Mouse (Mus musculus) ES-E14 (cell line): Measurements from ENCODE around the gene Fxyd7. TPM values are rescaled to one million over a fixed set of nuclear protein-coding genes. Genes with fewer than 3 reads are reported as not detected.

ENCODE experiments used
- DNase-seq: peaks from one replicate; pipeline ENCODE4 v3.0.0-alpha.2; 2013; ENCODE audit warnings: low read depth, low spot score
- H3K27ac ChIP-seq: 2 replicates; pipeline ENCODE4 v1.5.1; 2012; ENCODE audit warnings: low read depth, mild to moderate bottlenecking, low read length, moderate library complexity, mixed read lengths; ENCODE audit not compliant: poor library complexity, insufficient read depth, severe bottlenecking
- H3K36me3 ChIP-seq: 2 replicates; pipeline ENCODE4 v1.6.1; 2012; ENCODE audit warnings: mild to moderate bottlenecking, low read length, moderate library complexity, mixed read lengths; ENCODE audit not compliant: control insufficient read depth, poor library complexity, insufficient read depth, severe bottlenecking
- H3K4me1 ChIP-seq, 2 experiments: fragments of 150-350 bp in 1 of 2; sonication (generic) in 1 of 2; 2 replicates each; pipeline ENCODE4 v1.6.1; 2012; ENCODE audit warnings: low read length in 2 of 2, mild to moderate bottlenecking in 1 of 2, mixed read lengths in 1 of 2; ENCODE audit not compliant: control insufficient read depth in 2 of 2, insufficient read depth in 2 of 2, poor library complexity in 1 of 2
- H3K4me3 ChIP-seq, 2 experiments: fragments of 150-350 bp in 1 of 2; sonication (generic) in 1 of 2; 2 replicates each; pipeline ENCODE4 v1.5.1; 2012; ENCODE audit warnings: low read length in 2 of 2, low read depth in 1 of 2, mild to moderate bottlenecking in 1 of 2, mixed read lengths in 1 of 2; ENCODE audit not compliant: insufficient read depth in 1 of 2, poor library complexity in 1 of 2, severe bottlenecking in 1 of 2
- H3K9ac ChIP-seq: 2 replicates; pipeline ENCODE4 v1.6.1; 2012; ENCODE audit warnings: low read depth, mild to moderate bottlenecking, low read length, mixed read lengths; ENCODE audit not compliant: poor library complexity, insufficient read depth, severe bottlenecking
- H3K9me3 ChIP-seq: fragments of 150-350 bp; sonication (generic); 2 replicates; pipeline ENCODE4 v1.6.1; 2012; ENCODE audit warnings: low read depth, mild to moderate bottlenecking, low read length; ENCODE audit not compliant: control insufficient read depth, insufficient read depth
- CHD2 ChIP-seq: IDR thresholded peaks from 2 replicates; pipeline ENCODE4 v1.6.1; 2014; ENCODE audit warnings: mild to moderate bottlenecking, low read depth, low read length, inconsistent platforms
- HCFC1 ChIP-seq: IDR thresholded peaks from 2 replicates; pipeline ENCODE4 v1.6.1; 2012; ENCODE audit warnings: low read length, inconsistent platforms, borderline replicate concordance; ENCODE audit not compliant: insufficient read depth
- MAFK ChIP-seq: IDR thresholded peaks from 2 replicates; pipeline ENCODE4 v1.6.1; 2014; ENCODE audit warnings: mild to moderate bottlenecking, low read depth, low read length, inconsistent platforms; ENCODE audit not compliant: insufficient read depth
- ZC3H11A ChIP-seq: IDR thresholded peaks from 2 replicates; pipeline ENCODE4 v1.6.1; 2012; ENCODE audit warnings: low read depth, mild to moderate bottlenecking, inconsistent platforms, low read length, borderline replicate concordance
- ZNF384 ChIP-seq: IDR thresholded peaks from 2 replicates; pipeline ENCODE4 v1.6.1; 2012; ENCODE audit warnings: low read depth, low read length, inconsistent platforms
- in situ Hi-C, 2 experiments: fragments of 600-800 bp; cut with MboI; formaldehyde crosslinking; loops; one replicate each; pipeline ENCODE4 v1.15.1; 2025; ENCODE audit warnings: low sequenced_read_pairs in 2 of 2, inconsistent platforms in 1 of 2; ENCODE audit not compliant: unreplicated experiment in 2 of 2
- total RNA-seq: library from RNA; depleted of rRNA; stranded (reverse); fragments of 300-350 nt; gene quantifications from 2 replicates; pipeline ENCODE4 v1.2.3, GENCODE M21; 2012; rRNA removed

The Fxyd7 gene
- total RNA-seq, 1 experiment, result not detected

DNA sequence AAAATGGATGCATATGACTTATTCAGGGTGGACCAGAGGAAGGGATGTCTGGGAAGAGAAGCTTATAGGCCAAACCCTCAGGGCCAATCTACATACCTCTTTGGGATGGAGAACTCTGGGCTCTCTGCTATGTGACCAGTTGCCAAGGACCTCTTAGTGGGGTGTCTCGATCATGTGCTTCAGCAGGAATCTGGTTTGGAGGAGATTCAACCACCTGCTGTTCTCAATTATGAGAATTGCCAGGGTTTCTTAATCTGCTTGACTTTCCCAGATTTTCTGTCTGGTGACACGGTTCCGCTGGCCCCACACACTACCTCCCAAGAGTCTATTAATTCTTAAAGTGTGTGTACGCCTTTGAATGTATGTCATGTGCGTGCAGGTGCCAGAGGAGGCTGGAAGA lies 57.3 kb downstream of the Fxyd7 start:
- in situ Hi-C loops, result no loop called here
- no peak for DNase-seq
- no peak overlapping the region for H3K27ac ChIP-seq

More for the DNA sequence above, 57.3 kb downstream of the Fxyd7 start:
- Histone ChIP-seq H3K9me3 (no peaks in the 10 kb centered on the region), H3K4me1 (no peaks in the 10 kb centered on the region), H3K4me3 (no peak overlapping the region), H3K9ac (no peak overlapping the region), H3K36me3 (no peaks in the 10 kb centered on the region)
- TF ChIP-seq CHD2, result no peak
- TF ChIP-seq ZC3H11A, result no peak
- TF ChIP-seq HCFC1, result no peak
- no peak for TF ChIP-seq ZNF384
- TF ChIP-seq MAFK, result no peak

Other genes starting within 250 kb of the Fxyd7 start
- not detected in 2 replicates for gene Ffar2, start 227.7 kb downstream of the Fxyd7 start, total RNA-seq
- 1.0 and 1.2 TPM in 2 replicates for gene Ffar3, start 195.3 kb downstream of the Fxyd7 start, total RNA-seq
- 0.04 and 0.16 TPM in 2 replicates for gene Ffar1, start 189.9 kb downstream of the Fxyd7 start, total RNA-seq
- gene Cd22, start 171.1 kb downstream of the Fxyd7 start, total RNA-seq, result 0.16 and 0.45 TPM in 2 replicates
- 0.22 and 0.37 TPM in 2 replicates for gene Mag, start 136.6 kb downstream of the Fxyd7 start, total RNA-seq
- gene Hamp2, start 126.8 kb downstream of the Fxyd7 start, total RNA-seq, result not detected in 2 replicates
- not detected in 2 replicates for gene Hamp, start 107.4 kb downstream of the Fxyd7 start, total RNA-seq
- 30.2 and 32.1 TPM in 2 replicates for gene Usf2, start 94.7 kb downstream of the Fxyd7 start, total RNA-seq
- gene Lsr, start 78.0 kb downstream of the Fxyd7 start, total RNA-seq, result 54.6 and 102 TPM in 2 replicates
- 0.67 and 1.6 TPM in 2 replicates for gene Fam187b, start 77.7 kb downstream of the Fxyd7 start, total RNA-seq
- 9.6 and 16.0 TPM in 2 replicates for gene Fxyd5, start 9.0 kb downstream of the Fxyd7 start, total RNA-seq
- 1.4 TPM in 1 of 2 replicates, not detected in the other for gene Fxyd1, start 5.7 kb upstream of the Fxyd7 start, total RNA-seq
- 0.16 and 0.18 TPM in 2 replicates for gene Lgi4, start 7.9 kb upstream of the Fxyd7 start, total RNA-seq
- gene Fxyd3, start 25.2 kb upstream of the Fxyd7 start, total RNA-seq, result 2.2 and 3.2 TPM in 2 replicates
- gene Hpn, start 63.8 kb upstream of the Fxyd7 start, total RNA-seq, result 14.5 and 28.2 TPM in 2 replicates
- gene Scn1b, start 75.5 kb upstream of the Fxyd7 start, total RNA-seq, result 16.3 and 17.3 TPM in 2 replicates
- 44.2 and 76.2 TPM in 2 replicates for gene Gramd1a, start 104.4 kb upstream of the Fxyd7 start, total RNA-seq
- not detected in 2 replicates for gene Scgb2b2, start 239.0 kb upstream of the Fxyd7 start, total RNA-seq
- not detected in 2 replicates for gene Scgb1b2, start 240.4 kb upstream of the Fxyd7 start, total RNA-seq